Mouse (Mus musculus) intestine, postnatal 0 days (tissue): ENCODE results near the gene Gm5741. TPM values are rescaled to one million over a fixed set of nuclear protein-coding genes. Genes with fewer than 3 reads are reported as not detected.

ENCODE experiments used
- ATAC-seq: fragments of 200-750 bp; cut with Nextera tagmentation; 2 replicates; pipeline ENCODE4 v1.8.0; 2017; ENCODE audit warnings: mild to moderate bottlenecking, moderate TSS enrichment, moderate library complexity
- H3K27ac ChIP-seq: fragments of 300-500 bp; sonication (generic); 2 replicates; pipeline ENCODE4 v1.5.1; 2014; ENCODE audit warnings: mild to moderate bottlenecking, low read depth, low read length, moderate library complexity
- H3K27me3 ChIP-seq: fragments of 300-500 bp; sonication (generic); replicated peaks from 2 replicates; pipeline ENCODE4 v1.6.1; 2014; ENCODE audit warnings: low read length, mixed read lengths; ENCODE audit not compliant: control insufficient read depth, insufficient read depth
- H3K36me3 ChIP-seq: fragments of 300-500 bp; sonication (generic); 2 replicates; pipeline ENCODE4 v1.6.1; 2014; ENCODE audit warnings: mild to moderate bottlenecking, moderate library complexity; ENCODE audit not compliant: control insufficient read depth, insufficient read depth
- H3K4me1 ChIP-seq: fragments of 300-500 bp; sonication (generic); replicated peaks from 2 replicates; pipeline ENCODE4 v1.6.1; 2014; ENCODE audit warnings: antibody characterized with exemption, low read length, mixed read lengths; ENCODE audit not compliant: control insufficient read depth, insufficient read depth
- H3K4me2 ChIP-seq: fragments of 300-500 bp; sonication (generic); replicated peaks from 2 replicates; pipeline ENCODE4 v1.6.1; 2014; ENCODE audit warnings: low read depth, mild to moderate bottlenecking, moderate library complexity
- H3K4me3 ChIP-seq: fragments of 300-500 bp; sonication (generic); 2 replicates; pipeline ENCODE4 v1.5.1; 2014; ENCODE audit warnings: low read depth, low read length
- H3K9ac ChIP-seq: fragments of 300-500 bp; sonication (generic); 2 replicates; pipeline ENCODE4 v1.6.1; 2014; ENCODE audit warnings: mild to moderate bottlenecking, low read depth, low read length
- H3K9me3 ChIP-seq: fragments of 300-500 bp; sonication (generic); 2 replicates; pipeline ENCODE4 v1.6.1; 2016; ENCODE audit warnings: mixed run types; ENCODE audit not compliant: control insufficient read depth
- CTCF ChIP-seq: sonication (generic); IDR thresholded peaks from 2 replicates; pipeline ENCODE4 v1.5.1; 2016; ENCODE audit warnings: low read depth, mild to moderate bottlenecking, control low read depth, antibody characterized with exemption, moderate library complexity
- WGBS: fragments of 180-500 bp; shearing (Covaris S2); extraction: QIAGEN DNeasy Blood & Tissue Kit; methylation state at CpG from one replicate; pipeline ENCODE4 v1.1.7; 2014; 5-methylcytosine and 5-hydroxymethylcytosine counted together
- polyA plus RNA-seq: library from polyadenylated mRNA; unstranded; fragments of >200 nt; fragmentation: Nextera tagmentation; extraction: Ambion mirVana; gene quantifications from 2 replicates; pipeline ENCODE4 v1.2.1, GENCODE M21; 2015

Gene Gm5741
- polyA plus RNA-seq, 1 experiment from 2014 or later = 0.60 TPM

GRCm38 (mm10) chr8:85076001-85076400 is 8.2 kb upstream of the Gm5741 start:
- H3K9ac ChIP-seq = no peak overlapping the region
- ATAC-seq = no peak
- H3K9me3 ChIP-seq = no peaks in the 10 kb centered on the region
- H3K4me3 ChIP-seq = no peak overlapping the region
- H3K27ac ChIP-seq = no peak overlapping the region
- peak; percentile 71 for TF ChIP-seq CTCF
- no peak overlapping the region for H3K4me2 ChIP-seq
- 69% methylated on average over 9 of the region's 9 CpGs for WGBS
- no peaks in the 10 kb centered on the region for H3K27me3 ChIP-seq
- no peaks in the 10 kb centered on the region; the same call in 1 of the 2 replicates for H3K4me1 ChIP-seq
- H3K36me3 ChIP-seq = peaks cover 39% of the 10 kb centered on the region

GRCm38 (mm10) chr8:85074617-85075016 is 6.8 kb upstream of the Gm5741 start:
- WGBS = 90% methylated on average over 10 of the region's 10 CpGs
- Histone ChIP-seq H3K4me3 (no peak overlapping the region), H3K4me2 (no peak overlapping the region), H3K27me3 (no peaks in the 10 kb centered on the region), H3K4me1 (peaks cover 2% of the 10 kb centered on the region; the same call in 1 of the 2 replicates), H3K36me3 (peaks cover 39% of the 10 kb centered on the region), H3K9ac (no peak overlapping the region), H3K9me3 (no peaks in the 10 kb centered on the region), H3K27ac (no peak overlapping the region)
- ATAC-seq = no peak
- TF ChIP-seq CTCF = no peak

- H3K36me3 ChIP-seq = peaks cover 39% of the 10 kb centered on the region
- H3K4me2 ChIP-seq = no peak overlapping the region
- 63% methylated on average over 10 of the region's 10 CpGs for WGBS
- H3K27ac ChIP-seq = no peak overlapping the region
- 0 out of 2 replicates have a peak, but pooled peaks cover 2% of the 10 kb centered on the region for H3K4me1 ChIP-seq
- H3K4me3 ChIP-seq = no peak overlapping the region
- no peak overlapping the region for H3K9ac ChIP-seq
- no peaks in the 10 kb centered on the region for H3K9me3 ChIP-seq
- H3K27me3 ChIP-seq = no peaks in the 10 kb centered on the region
- ATAC-seq = no peak
- TF ChIP-seq CTCF = no peak
Measured at GRCm38 (mm10) chr8:85074167-85074566, 6.4 kb upstream of the Gm5741 start.

GRCm38 (mm10) chr8:85073041-85073612 is 5.3 kb upstream of the Gm5741 start:
- H3K4me3 ChIP-seq = no peak overlapping the region
- WGBS = 94% methylated on average over 15 of the region's 15 CpGs
- ATAC-seq = no peak
- H3K27me3 ChIP-seq = no peaks in the 10 kb centered on the region
- H3K4me1 ChIP-seq = 0 out of 2 replicates have a peak, but pooled peaks cover 2% of the 10 kb centered on the region
- no peak overlapping the region for H3K27ac ChIP-seq
- H3K4me2 ChIP-seq = no peak overlapping the region
- H3K9me3 ChIP-seq = no peaks in the 10 kb centered on the region
- TF ChIP-seq CTCF = no peak
- peaks cover 33% of the 10 kb centered on the region for H3K36me3 ChIP-seq
- no peak overlapping the region for H3K9ac ChIP-seq

- 29% methylated on average over 9 of the region's 9 CpGs for WGBS
- peak overlapping the region; percentile 73 for H3K4me2 ChIP-seq
Measured at GRCm38 (mm10) chr8:85072364-85072929, 4.7 kb upstream of the Gm5741 start.

GRCm38 (mm10) chr8:85071514-85072281 is 3.9 kb upstream of the Gm5741 start, which contains the start of gene Dhps:
TSS of gene Dhps (plus strand) at chr8:85071757.
- Histone ChIP-seq H3K27me3 (no peaks in the 10 kb centered on the region), H3K4me2 (peak within 1 kb of the TSS; percentile 73), H3K9me3 (no peaks in the 10 kb centered on the region), H3K4me1 (0 out of 2 replicates have a peak, but pooled peaks cover 2% of the 10 kb centered on the region), H3K4me3 (peak within 1 kb of the TSS; percentile 76), H3K36me3 (peaks cover 44% of the 10 kb centered on the region), H3K27ac (peak within 1 kb of the TSS; percentile 95), H3K9ac (peak within 1 kb of the TSS; percentile 84)
- TF ChIP-seq CTCF = peak; percentile 40
- WGBS = under 1% methylated on average over 68 of the region's 68 CpGs
- peak; percentile 87 for ATAC-seq

More at GRCm38 (mm10) chr8:85072364-85072929, 4.7 kb upstream of the Gm5741 start:
- Histone ChIP-seq H3K27me3 (no peaks in the 10 kb centered on the region), H3K9ac (peak overlapping the region; percentile 84), H3K4me3 (peak overlapping the region; percentile 76), H3K27ac (peak overlapping the region; percentile 95), H3K4me1 (0 out of 2 replicates have a peak, but pooled peaks cover 2% of the 10 kb centered on the region), H3K36me3 (peaks cover 37% of the 10 kb centered on the region), H3K9me3 (no peaks in the 10 kb centered on the region)
- ATAC-seq = peak; percentile 2; the same call in 1 of the 2 replicates
- no peak for TF ChIP-seq CTCF
